Mouse (Mus musculus) layer of hippocampus, postnatal 25 days (tissue): ENCODE measurements around the gene Map7d3. TPM values are rescaled to one million over a fixed set of nuclear protein-coding genes. Genes with fewer than 3 reads are reported as not detected.

Source experiments
- total RNA-seq, 2 experiments: library from RNA; stranded (reverse); gene quantifications; 2 replicates each; pipeline ENCODE4 v1.2.3; 2021

The Map7d3 gene
- total RNA-seq, 2 experiments from 2014 or later, result 0.25 TPM; not detected in 1

Other genes starting within 250 kb of the Map7d3 start
- gene Mmgt1, start 224.3 kb downstream of the Map7d3 start, total RNA-seq, result 10 to 100 TPM; 26.6 to 30.4 TPM
- gene Slc9a6, start 212.6 kb downstream of the Map7d3 start, total RNA-seq, result 100 to 1,000 TPM; 102 to 103 TPM
- 10 to 100 TPM; 72.9 to 95.9 TPM for gene Fhl1, start 90.5 kb downstream of the Map7d3 start, total RNA-seq
- gene Adgrg4, start 47.8 kb upstream of the Map7d3 start, total RNA-seq, result not detected
- gene Brs3, start 220.7 kb upstream of the Map7d3 start, total RNA-seq, result under 1 TPM; 0.26 to 0.34 TPM
- 10 to 100 TPM; 59.2 to 63.0 TPM for gene Htatsf1, start 231.3 kb upstream of the Map7d3 start, total RNA-seq